22 mouse cellular contexts compared by ENCODE assay signal in the genomic region with DNA sequence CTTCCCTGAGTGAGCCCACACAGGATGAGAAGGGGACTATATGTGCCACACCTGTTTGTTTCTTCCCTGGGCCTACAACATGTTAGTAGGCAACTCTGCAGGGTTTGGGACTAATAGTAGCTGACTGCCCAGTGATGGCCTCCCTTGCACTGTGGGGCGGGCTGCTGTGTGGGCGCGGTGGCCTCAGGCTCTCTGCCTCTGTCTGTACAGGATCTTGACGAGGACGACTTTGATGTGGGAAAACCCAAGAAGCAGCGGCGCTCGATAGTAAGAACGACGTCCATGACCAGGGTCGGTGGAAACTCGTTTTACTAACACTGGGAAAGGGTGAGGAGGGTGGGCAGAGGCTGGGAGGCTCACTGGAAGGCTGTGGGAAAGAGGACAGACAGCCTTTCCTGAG. TPM values are rescaled to one million over a fixed set of nuclear protein-coding genes. Genes with fewer than 3 reads are reported as not detected.
DNase-seq lines count a peak whose midpoint lies in the region; ATAC-seq and TF ChIP-seq lines count a peak whose summit lies in the region.
"Had no signal": no experiment of that assay in that cellular context is flagged by ENCODE, and none has a peak within 500 bp of the region (broad histone marks: within the 10 kb centered on the region; RNA-seq: fewer than 3 reads in every experiment).

No protein-coding gene starts in this region.

- H3K4me2 ChIP-seq in neural tube, embryonic 15.5 days: no peak overlapping the region
- H3K4me2 ChIP-seq: forebrain, embryonic 12.5 days; hindbrain, embryonic 15.5 days; kidney, embryonic 15.5 days; limb, embryonic 12.5 days; liver, embryonic 15.5 days; neural tube, embryonic 13.5 days had no signal

- no peak overlapping the region for H3K9ac ChIP-seq in neural tube, embryonic 15.5 days (replicated peaks)
- H3K9ac ChIP-seq: forebrain, embryonic 12.5 days; hindbrain, embryonic 15.5 days; kidney, embryonic 15.5 days; liver, embryonic 15.5 days; neural tube, embryonic 13.5 days had no signal

- H3K27ac ChIP-seq in heart, embryonic 10.5 days: 0 out of 2 replicates have a peak overlapping the region, but pooled peaks have one; percentile 79
- H3K27ac ChIP-seq in thymus, adult 2 months (ENCODE audit: control insufficient read depth, insufficient read depth, low read length): peak overlapping the region; percentile 79
- no peak overlapping the region for H3K27ac ChIP-seq in kidney, adult 2 months (ENCODE audit: insufficient read depth, low read depth, low read length)
- H3K27ac ChIP-seq in neural tube, embryonic 15.5 days (replicated peaks): no peak overlapping the region
- H3K27ac ChIP-seq: forebrain, embryonic 12.5 days; hindbrain, embryonic 15.5 days; liver, embryonic 15.5 days; neural tube, embryonic 13.5 days had no signal

- no peak for DNase-seq in heart, embryonic 10.5 days (ENCODE audit: low spot score)
- no peak for DNase-seq in heart, adult 18-20 months
- DNase-seq in thymus, adult 2 months: peak; percentile 36
- DNase-seq in thymus, adult 18-20 months: no peak
- DNase-seq in natural killer cell, adult 2 months (ENCODE audit: low spot score in 2 of 2): peak; percentile 33 to 40
- no peak for DNase-seq in adrenal gland, postnatal 25 days
- DNase-seq in kidney, adult 2 months: no peak
- DNase-seq: cerebellum, adult 9-11 months; gastrocnemius, postnatal 14 days; right cerebral cortex, postnatal 14 days had no signal

- TF ChIP-seq POLR2A in thymus, adult 2 months (IDR thresholded peaks at IDR 0.05; ENCODE audit: control insufficient read depth, extremely low read depth, insufficient read depth, low read length, poor library complexity): no peak
- no peak for TF ChIP-seq POLR2A in kidney, adult 2 months (IDR thresholded peaks at IDR 0.05; ENCODE audit: low read depth, low read length)

- no peak overlapping the region for H3K4me3 ChIP-seq in heart, embryonic 10.5 days
- no peak overlapping the region for H3K4me3 ChIP-seq in thymus, adult 2 months (ENCODE audit: control insufficient read depth, insufficient read depth, low read length)
- H3K4me3 ChIP-seq in kidney, adult 2 months (ENCODE audit: insufficient read depth, low read depth, low read length): no peak overlapping the region
- H3K4me3 ChIP-seq in neural tube, embryonic 15.5 days (replicated peaks): no peak overlapping the region
- H3K4me3 ChIP-seq: forebrain, embryonic 12.5 days; hindbrain, embryonic 15.5 days; kidney, embryonic 15.5 days; limb, embryonic 12.5 days; liver, embryonic 15.5 days; neural tube, embryonic 13.5 days had no signal

- H3K27me3 ChIP-seq in heart, embryonic 10.5 days (ENCODE audit: insufficient read depth, poor library complexity, severe bottlenecking): no peaks in the 10 kb centered on the region
- no peaks in the 10 kb centered on the region for H3K27me3 ChIP-seq in thymus, adult 2 months (ENCODE audit: control insufficient read depth, insufficient read depth, low read length)
- no peaks in the 10 kb centered on the region for H3K27me3 ChIP-seq in kidney, adult 2 months (replicated peaks; ENCODE audit: control insufficient read depth, insufficient read depth, low read length)
- H3K27me3 ChIP-seq in neural tube, embryonic 15.5 days (replicated peaks): no peaks in the 10 kb centered on the region
- H3K27me3 ChIP-seq: forebrain, embryonic 12.5 days; hindbrain, embryonic 15.5 days; kidney, embryonic 15.5 days; limb, embryonic 12.5 days; liver, embryonic 15.5 days; neural tube, embryonic 13.5 days had no signal

- 91% methylated on average over 12 of the region's 12 CpGs for WGBS in heart, embryonic 10.5 days
- 7% methylated on average over 12 of the region's 12 CpGs for WGBS in thymus, adult 2 months
- 83% methylated on average over 12 of the region's 12 CpGs for WGBS in kidney, adult 2 months
- 90% methylated on average over 12 of the region's 12 CpGs for WGBS in neural tube, embryonic 15.5 days

- no peak for ATAC-seq in neural tube, embryonic 15.5 days (ENCODE audit: low FRiP score)
- ATAC-seq: lung, postnatal 0 days had no signal

- no peaks in the 10 kb centered on the region for H3K9me3 ChIP-seq in heart, embryonic 10.5 days
- no peaks in the 10 kb centered on the region for H3K9me3 ChIP-seq in neural tube, embryonic 15.5 days (replicated peaks)
- H3K9me3 ChIP-seq: forebrain, embryonic 12.5 days; hindbrain, embryonic 15.5 days; kidney, embryonic 15.5 days; limb, embryonic 12.5 days; liver, embryonic 15.5 days; neural tube, embryonic 13.5 days had no signal

- TF ChIP-seq CTCF in thymus, adult 2 months (IDR thresholded peaks at IDR 0.05; ENCODE audit: borderline replicate concordance, control insufficient read depth, extremely low read depth, insufficient read depth, low read length, poor library complexity): no peak
- TF ChIP-seq CTCF in kidney, adult 2 months (conservative IDR thresholded peaks at IDR 0.05; ENCODE audit: insufficient read depth, insufficient read length, low read depth, low read length): no peak

- peaks cover 53% of the 10 kb centered on the region for H3K36me3 ChIP-seq in heart, embryonic 10.5 days
- no peaks in the 10 kb centered on the region for H3K36me3 ChIP-seq in thymus, adult 2 months (ENCODE audit: control insufficient read depth, insufficient read depth, low read length)
- H3K36me3 ChIP-seq in kidney, adult 2 months (ENCODE audit: control insufficient read depth, insufficient read depth, low read length): no peaks in the 10 kb centered on the region
- peaks cover 76% of the 10 kb centered on the region for H3K36me3 ChIP-seq in neural tube, embryonic 15.5 days

- peaks cover 25% of the 10 kb centered on the region for H3K4me1 ChIP-seq in heart, embryonic 10.5 days
- H3K4me1 ChIP-seq in thymus, adult 2 months (replicated peaks; ENCODE audit: control insufficient read depth, insufficient read depth, low read length): peaks cover 58% of the 10 kb centered on the region
- H3K4me1 ChIP-seq in kidney, adult 2 months (ENCODE audit: control insufficient read depth, insufficient read depth, low read length): no peaks in the 10 kb centered on the region
- no peaks in the 10 kb centered on the region for H3K4me1 ChIP-seq in neural tube, embryonic 15.5 days
- H3K4me1 ChIP-seq: forebrain, embryonic 12.5 days; hindbrain, embryonic 15.5 days; liver, embryonic 15.5 days; neural tube, embryonic 13.5 days had no signal

RNA-seq across cellular contexts. Expression of gene Tex22, which starts 23.6 kb away (rescaled TPM):
- not detected in 2 replicates for polyA plus RNA-seq in heart, embryonic 10.5 days (2016; fragmentation: Nextera tagmentation; extraction: Ambion mirVana)
- total RNA-seq in heart, adult 18-20 months (2021): not detected
- 0.31 and 0.66 TPM in 2 replicates for polyA plus RNA-seq in thymus, adult 2 months (2012; rRNA removed)
- total RNA-seq in adrenal gland, postnatal 25 days (2021): 0.67 TPM in 1 of 2 replicates, not detected in the other
- 0.16 and 0.46 TPM in 2 replicates for polyA plus RNA-seq in kidney, adult 2 months (2012; rRNA removed)
- polyA plus RNA-seq in neural tube, embryonic 15.5 days (2015; fragmentation: Nextera tagmentation; extraction: Ambion mirVana): not detected in 2 replicates
- total RNA-seq: heart, postnatal 25 days; megakaryocyte-erythroid progenitor cell, adult 5-6 weeks had no signal
- polyA plus RNA-seq: forebrain, embryonic 12.5 days; hindbrain, embryonic 15.5 days; kidney, embryonic 15.5 days; limb, embryonic 12.5 days; liver, embryonic 15.5 days; lung, postnatal 0 days; midbrain, postnatal 0 days; neural tube, embryonic 13.5 days; stomach, postnatal 0 days had no signal

RNA-seq across cellular contexts. Expression of gene Pacs2, which starts 36.4 kb away (rescaled TPM):
- polyA plus RNA-seq in heart, embryonic 10.5 days (2016; fragmentation: Nextera tagmentation; extraction: Ambion mirVana): 11.7 TPM in 2 replicates
- total RNA-seq in heart, adult 18-20 months (2021): 10 to 100 TPM; 33.1 to 37.1 TPM
- 60.3 and 66.6 TPM in 2 replicates for polyA plus RNA-seq in thymus, adult 2 months (2012; rRNA removed)
- 45.6 and 55.5 TPM in 2 replicates for total RNA-seq in adrenal gland, postnatal 25 days (2021)
- 42.4 and 47.8 TPM in 2 replicates for polyA plus RNA-seq in kidney, adult 2 months (2012; rRNA removed)
- polyA plus RNA-seq in neural tube, embryonic 15.5 days (2015; fragmentation: Nextera tagmentation; extraction: Ambion mirVana): 21.9 and 27.6 TPM in 2 replicates

RNA-seq across cellular contexts. Expression of gene Mta1, which starts 47.4 kb away (rescaled TPM):
- 12.0 and 17.5 TPM in 2 replicates for polyA plus RNA-seq in heart, embryonic 10.5 days (2016; fragmentation: Nextera tagmentation; extraction: Ambion mirVana)
- total RNA-seq in heart, adult 18-20 months (2021): 10 to 100 TPM; 43.9 to 46.2 TPM
- polyA plus RNA-seq in thymus, adult 2 months (2012; rRNA removed): 163 and 208 TPM in 2 replicates
- 104 and 109 TPM in 2 replicates for total RNA-seq in adrenal gland, postnatal 25 days (2021)
- 39.0 and 44.4 TPM in 2 replicates for polyA plus RNA-seq in kidney, adult 2 months (2012; rRNA removed)
- 14.3 and 15.0 TPM in 2 replicates for polyA plus RNA-seq in neural tube, embryonic 15.5 days (2015; fragmentation: Nextera tagmentation; extraction: Ambion mirVana)

RNA-seq across cellular contexts. Expression of gene Brf1, which starts 50.2 kb away (rescaled TPM):
- 35.3 and 41.5 TPM in 2 replicates for polyA plus RNA-seq in heart, embryonic 10.5 days (2016; fragmentation: Nextera tagmentation; extraction: Ambion mirVana)
- 10 to 100 TPM; 21.4 to 26.4 TPM for total RNA-seq in heart, adult 18-20 months (2021)
- polyA plus RNA-seq in thymus, adult 2 months (2012; rRNA removed): 247 and 304 TPM in 2 replicates
- total RNA-seq in adrenal gland, postnatal 25 days (2021): 65.9 and 68.8 TPM in 2 replicates
- polyA plus RNA-seq in kidney, adult 2 months (2012; rRNA removed): 44.8 and 53.0 TPM in 2 replicates
- 44.1 and 49.3 TPM in 2 replicates for polyA plus RNA-seq in neural tube, embryonic 15.5 days (2015; fragmentation: Nextera tagmentation; extraction: Ambion mirVana)

Comparison
In these comparisons a context has a peak if more than half of its experiments do, and no peak if none do; other contexts are left out.
1. DNase-seq: peak in thymus, adult 2 months (single experiment) and natural killer cell, adult 2 months (2 of 2); none in heart, embryonic 10.5 days (single experiment), heart, adult 18-20 months (0 of 2), thymus, adult 18-20 months (0 of 2), adrenal gland, postnatal 25 days (single experiment) and kidney, adult 2 months (single experiment).
2. H3K27ac ChIP-seq: peak in heart, embryonic 10.5 days (single experiment) and thymus, adult 2 months (single experiment); none in kidney, adult 2 months (single experiment) and neural tube, embryonic 15.5 days (single experiment).